Mouse (Mus musculus) cerebellum, adult 9-11 months (tissue): Measurements from ENCODE around the gene Tprn.
"Not testable (repeated sequence)": the region's sequence is repeated elsewhere in the genome, so short reads cannot be mapped to it uniquely, and the experiment has no call there.

Source experiments
- DNase-seq: peaks from one replicate; pipeline ENCODE4 v3.0.0; 2022

The Tprn gene

GRCm38 (mm10) chr2:25238106-25238505 lies 24.3 kb upstream of the Tprn start:
- no peak for DNase-seq

GRCm38 (mm10) chr2:25239766-25240165 lies 22.7 kb upstream of the Tprn start:
- peak; percentile 60 for DNase-seq

DNA sequence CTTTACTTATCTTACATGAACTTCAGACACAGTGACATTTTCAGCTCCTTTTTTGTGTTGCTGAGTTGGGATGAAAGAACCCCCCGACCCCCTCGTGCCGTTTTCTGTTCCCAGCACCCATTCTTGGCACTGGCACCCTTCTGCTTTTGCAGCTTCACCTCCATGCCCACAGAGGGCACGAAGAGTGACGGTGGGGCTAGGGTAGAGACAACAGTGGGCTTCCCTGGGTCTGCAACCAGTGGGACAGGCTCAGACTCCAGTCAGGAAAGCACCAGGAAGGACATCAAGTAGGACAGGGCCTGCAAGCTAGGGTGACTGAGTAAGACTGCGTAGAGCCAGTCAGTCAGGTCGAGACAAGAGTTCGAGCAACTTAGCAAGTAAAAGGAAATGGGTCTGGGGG lies 22.1 kb upstream of the Tprn start:
- DNase-seq = peak; percentile 56

DNA sequence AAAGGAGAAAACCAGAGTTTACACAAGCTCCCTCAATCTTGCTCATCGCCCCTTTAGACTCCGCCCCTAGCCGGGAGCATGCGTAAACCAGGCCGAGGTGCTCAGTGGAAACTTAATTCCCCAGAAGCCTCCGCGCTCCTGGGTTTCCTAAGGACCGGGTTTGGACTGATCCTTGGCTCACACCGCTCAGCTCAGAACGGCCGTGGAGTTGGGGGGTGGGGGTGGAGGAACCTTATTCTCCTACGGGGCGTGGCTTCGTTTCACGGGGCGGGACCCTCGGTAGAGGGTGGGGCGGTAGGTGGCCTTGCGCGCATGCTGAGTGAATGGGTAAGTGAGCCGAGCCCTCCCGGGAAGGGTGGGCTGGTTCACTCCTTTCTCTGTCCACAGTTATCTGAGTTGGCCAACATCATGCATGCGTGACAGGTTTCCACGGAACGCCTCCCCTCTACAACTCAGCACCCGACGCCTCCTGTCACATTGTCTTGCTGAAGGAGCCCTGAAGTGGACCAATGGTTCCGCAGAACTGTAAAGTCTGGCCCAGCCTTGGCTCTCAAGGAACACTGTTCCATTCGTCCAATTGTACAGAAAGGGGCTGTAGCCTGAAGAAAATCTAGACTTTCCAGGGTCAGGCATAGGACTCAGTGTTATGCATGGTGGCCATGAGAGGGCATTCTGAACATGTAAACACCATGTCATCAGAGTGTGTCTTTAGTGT lies 21.5 kb upstream of the Tprn start:
- DNase-seq = peak; percentile 83

DNA sequence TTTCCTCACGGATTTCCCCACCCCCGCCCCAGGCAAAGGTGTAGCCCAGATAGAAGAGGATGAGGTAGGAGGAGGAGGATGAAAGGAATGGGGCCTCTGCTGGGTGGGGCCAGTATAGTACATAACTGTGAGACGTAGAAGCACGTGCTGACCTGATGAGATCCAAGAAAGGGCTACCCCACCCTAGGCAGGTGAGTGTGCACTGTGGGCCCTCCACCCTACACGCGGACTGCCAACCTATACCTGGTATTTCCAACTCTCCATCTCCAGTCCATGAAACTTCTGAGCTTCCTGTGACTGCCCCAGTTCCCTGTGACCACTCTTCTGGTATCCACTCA lies 21.0 kb upstream of the Tprn start:
- peak; percentile 60 for DNase-seq

GRCm38 (mm10) chr2:25242101-25242506 lies 20.3 kb upstream of the Tprn start, which contains the start of the genes Rnf208 and Cysrt1:
Gene Rnf208, plus strand, starts transcription at chr2:25242255.
Gene Cysrt1, minus strand, starts transcription at chr2:25242452.
- peak; percentile 68 for DNase-seq

- peak; percentile 63 for DNase-seq
Observed at GRCm38 (mm10) chr2:25243342-25243741, 19.1 kb upstream of the Tprn start.

GRCm38 (mm10) chr2:25244144-25244543 lies 18.3 kb upstream of the Tprn start:
- no peak for DNase-seq

GRCm38 (mm10) chr2:25246183-25247072 lies 16.0 kb upstream of the Tprn start, which contains the start of gene AL732309.1:
Gene AL732309.1, minus strand, starts transcription at chr2:25246863.
- DNase-seq = peak; percentile 80

DNA sequence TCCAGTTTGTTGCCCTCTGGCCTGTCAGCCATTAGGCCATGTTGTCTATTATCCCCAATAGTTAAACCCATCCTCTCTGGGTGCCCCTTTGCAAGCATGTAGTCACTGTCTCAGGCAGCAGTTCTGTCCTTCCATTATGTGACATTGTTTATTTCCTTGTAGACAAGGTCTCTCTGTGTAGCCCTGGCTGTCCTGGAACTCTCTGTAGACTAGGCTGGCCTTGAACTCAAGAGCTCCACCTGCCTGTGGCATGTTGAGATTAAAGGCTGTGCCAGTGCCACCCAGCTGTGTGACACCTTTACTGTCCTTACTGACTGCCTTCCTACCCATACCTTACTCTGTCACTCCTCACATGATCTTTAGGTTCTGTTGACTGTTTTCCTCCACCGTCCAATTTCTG lies 10.1 kb upstream of the Tprn start:
- DNase-seq = no peak

- DNase-seq = peak; percentile 86
Observed at GRCm38 (mm10) chr2:25255284-25255779, 7.1 kb upstream of the Tprn start, which contains the start of gene Tmem203. Gene Tmem203, plus strand, starts transcription at chr2:25255439.

DNA sequence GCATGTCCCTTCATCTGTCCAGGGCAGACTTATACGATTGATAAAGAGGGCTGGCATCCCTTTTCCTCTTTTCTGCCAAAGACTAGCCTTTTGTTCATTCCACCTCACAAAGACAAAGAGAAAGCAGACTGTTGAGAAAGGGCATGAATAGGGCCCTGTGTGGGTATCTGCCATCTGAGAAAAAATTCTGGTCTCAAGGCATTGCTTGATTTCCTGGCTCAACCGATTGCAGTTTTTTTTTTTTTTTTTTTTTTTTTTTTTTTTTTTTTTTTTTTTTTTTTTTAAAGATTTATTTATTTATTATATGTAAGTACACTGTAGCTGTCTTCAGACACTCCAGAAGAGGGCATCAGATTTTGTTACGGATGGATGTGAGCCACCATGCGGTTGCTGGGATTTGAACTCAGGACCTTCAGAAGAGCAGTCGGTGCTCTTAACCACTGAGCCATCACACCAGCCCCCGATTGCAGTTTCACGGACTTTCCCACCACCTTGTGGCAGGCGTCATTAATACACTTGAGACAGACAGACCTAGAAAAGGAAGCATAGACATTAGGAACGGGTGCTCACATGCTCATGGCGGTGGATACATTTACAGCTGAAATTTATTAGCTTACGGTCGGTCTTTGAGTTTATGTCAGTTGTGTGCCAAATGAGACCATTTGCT lies 5.8 kb upstream of the Tprn start:
- not testable (repeated sequence) for DNase-seq

GRCm38 (mm10) chr2:25257250-25257649 lies 5.2 kb upstream of the Tprn start:
- DNase-seq = not testable (repeated sequence)

DNA sequence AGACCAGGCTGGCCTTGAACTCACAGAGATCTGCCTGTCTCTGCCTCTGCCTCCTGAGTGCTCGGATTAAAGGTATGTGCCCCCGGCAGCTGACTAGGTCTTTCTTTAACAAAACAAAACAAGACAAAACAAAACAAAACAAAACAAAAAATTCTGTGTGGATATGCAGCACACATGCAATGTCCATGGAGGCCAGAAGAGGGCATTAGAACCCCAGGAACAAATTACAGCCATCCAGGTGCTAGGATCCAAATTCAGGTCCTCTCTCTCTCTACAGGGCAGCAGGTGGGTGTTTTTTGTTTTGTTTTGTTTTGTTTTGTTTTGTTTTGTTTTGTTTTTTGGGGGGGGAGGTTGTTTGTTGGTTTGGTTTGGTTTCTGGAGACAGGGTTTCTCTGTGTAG lies 3.5 kb upstream of the Tprn start:
- DNase-seq = no peak

GRCm38 (mm10) chr2:25261870-25262269 lies 548 bp upstream of the Tprn start:
- no peak for DNase-seq

GRCm38 (mm10) chr2:25262795-25263622 lies 591 bp downstream of the Tprn start:
- DNase-seq = peak; percentile 87

- peak; percentile 79 for DNase-seq
Observed at GRCm38 (mm10) chr2:25263623-25264285, 1.3 kb downstream of the Tprn start.

GRCm38 (mm10) chr2:25264286-25264660 lies 1.9 kb downstream of the Tprn start:
- DNase-seq = peak; percentile 67

DNA sequence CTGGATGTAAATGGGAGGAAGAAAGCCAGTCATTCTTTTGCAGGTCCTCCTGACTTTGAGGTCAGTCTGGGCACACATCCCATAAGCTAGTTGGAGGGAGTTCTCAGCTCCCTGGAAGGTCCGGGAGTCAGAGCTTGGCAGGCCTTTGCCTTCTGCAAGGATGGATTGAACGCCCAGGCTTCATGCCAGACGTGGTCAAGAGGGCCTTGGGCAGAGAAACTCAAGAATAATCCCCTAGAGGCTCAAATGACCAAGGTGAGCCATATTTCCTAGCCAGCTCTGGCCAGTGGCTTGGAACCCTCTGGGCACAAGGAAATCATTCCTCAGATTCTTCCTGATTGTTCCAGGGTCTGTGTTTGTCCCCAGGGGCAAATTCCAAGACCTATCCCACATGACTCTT lies 2.4 kb downstream of the Tprn start:
- DNase-seq = peak; percentile 95

DNA sequence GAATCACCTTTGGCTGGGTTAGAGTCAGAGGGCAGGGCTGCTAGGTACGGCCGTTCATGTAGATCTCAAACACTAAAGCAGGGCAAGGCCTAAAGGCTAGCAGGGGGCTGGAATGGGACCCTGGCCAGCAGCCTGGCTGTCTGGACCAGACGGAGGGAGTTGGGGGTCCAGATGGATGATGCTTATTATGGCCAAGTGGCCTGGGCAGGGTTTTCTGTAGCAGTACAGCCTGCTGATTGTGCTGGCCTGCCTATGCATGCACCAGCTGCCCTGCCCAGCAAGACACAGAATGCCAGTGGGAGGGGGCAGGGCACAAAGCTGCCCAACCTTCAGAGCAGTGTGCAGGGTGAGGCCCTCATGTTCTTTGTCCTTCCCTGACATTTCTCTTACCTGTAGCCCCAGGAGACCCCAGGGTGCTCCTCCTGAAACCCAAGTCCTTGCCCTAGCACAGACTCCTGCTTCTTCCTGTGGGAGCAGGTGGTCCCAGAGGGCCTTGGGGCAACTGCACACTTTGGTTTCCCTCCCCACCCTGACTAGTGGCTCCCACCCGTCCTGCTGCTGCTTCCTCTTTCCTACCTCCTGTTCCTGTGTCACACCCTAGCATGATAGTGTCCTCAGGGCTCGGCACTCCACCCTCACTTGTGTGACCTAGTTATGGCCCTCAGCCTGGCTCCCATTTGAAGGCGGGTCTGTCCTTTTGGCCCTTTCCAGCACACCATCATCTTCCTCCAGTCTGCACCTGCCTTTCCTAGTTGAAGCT lies 3.7 kb downstream of the Tprn start:
- DNase-seq = peak; percentile 99

GRCm38 (mm10) chr2:25266720-25267119 lies 4.3 kb downstream of the Tprn start:
- DNase-seq = peak; percentile 88
